Mouse (Mus musculus) liver, embryonic 14.5 days (tissue): Measurements from ENCODE around the gene Cfap44. TPM values are rescaled to one million over a fixed set of nuclear protein-coding genes. Genes with fewer than 3 reads are reported as not detected.

ENCODE experiments used
- ATAC-seq: fragments of 200-750 bp; cut with Nextera tagmentation; 2 replicates; pipeline ENCODE4 v1.8.0; 2017; ENCODE audit warnings: moderate number of reproducible peaks, mild to moderate bottlenecking, moderate library complexity; ENCODE audit not compliant: insufficient read depth
- DNase-seq, 3 experiments: peaks; one replicate each; pipeline ENCODE4 v3.0.0-alpha.2; 2012 to 2013; ENCODE audit warnings: low read depth in 3 of 3, low spot score in 3 of 3
- H3K27ac ChIP-seq: fragments of 300-500 bp; sonication (generic); 2 replicates; pipeline ENCODE4 v1.5.1; 2014; ENCODE audit warnings: moderate library complexity, mild to moderate bottlenecking, control low read depth, inconsistent platforms
- H3K27me3 ChIP-seq: fragments of 300-500 bp; sonication (generic); 2 replicates; pipeline ENCODE4 v1.6.1; 2014; ENCODE audit warnings: mild to moderate bottlenecking, low read length, moderate library complexity; ENCODE audit not compliant: control insufficient read depth, insufficient read depth
- H3K36me3 ChIP-seq: fragments of 300-500 bp; sonication (generic); replicated peaks from 2 replicates; pipeline ENCODE4 v1.6.1; 2014; ENCODE audit warnings: low read depth; ENCODE audit not compliant: control insufficient read depth, insufficient read depth
- H3K4me1 ChIP-seq, 2 experiments: fragments of 200-500 bp in 1 of 2; fragments of 300-500 bp in 1 of 2; sonication (generic) in 1 of 2; replicated peaks; 2 replicates each; pipeline ENCODE4 v1.6.1; 2012 to 2014; ENCODE audit warnings: antibody characterized with exemption in 1 of 2, inconsistent platforms in 1 of 2, low read length in 1 of 2; ENCODE audit not compliant: control insufficient read depth in 2 of 2, insufficient read depth in 2 of 2
- H3K4me2 ChIP-seq: fragments of 300-500 bp; sonication (generic); 2 replicates; pipeline ENCODE4 v1.6.1; 2014; ENCODE audit warnings: low read depth, mild to moderate bottlenecking, control low read depth, moderate library complexity
- H3K4me3 ChIP-seq, 2 experiments: fragments of 200-500 bp in 1 of 2; fragments of 300-500 bp in 1 of 2; sonication (generic) in 1 of 2; 2 replicates each; pipeline ENCODE4 v1.5.1; 2012 to 2014; ENCODE audit warnings: low read depth in 2 of 2, low read length in 2 of 2, mild to moderate bottlenecking in 2 of 2, control low read depth in 1 of 2, inconsistent platforms in 1 of 2, moderate library complexity in 1 of 2; ENCODE audit not compliant: insufficient read depth in 1 of 2
- H3K9ac ChIP-seq: fragments of 300-500 bp; sonication (generic); replicated peaks from 2 replicates; pipeline ENCODE4 v1.6.1; 2014; ENCODE audit warnings: mild to moderate bottlenecking, control low read depth, moderate library complexity
- H3K9me3 ChIP-seq: fragments of 300-500 bp; sonication (generic); 2 replicates; pipeline ENCODE4 v1.6.1; 2016; ENCODE audit warnings: low read length, mixed read lengths; ENCODE audit not compliant: control insufficient read depth
- CTCF ChIP-seq: IDR thresholded peaks from 2 replicates; pipeline ENCODE4 v1.5.1; 2016; ENCODE audit warnings: antibody characterized with exemption, low read depth, control low read depth
- EP300 ChIP-seq: IDR thresholded peaks from 2 replicates; pipeline ENCODE4 v1.6.1; 2016; ENCODE audit warnings: antibody characterized with exemption, low read depth
- WGBS: fragments of 180-500 bp; shearing (Covaris S2); extraction: QIAGEN DNeasy Blood & Tissue Kit; methylation state at CpG from one replicate; pipeline ENCODE4 v1.1.7; 2014; ENCODE audit not compliant: insufficient replicate concordance; 5-methylcytosine and 5-hydroxymethylcytosine counted together
- polyA plus RNA-seq, 2 experiments: library from polyadenylated mRNA; depleted of rRNA in 1 of 2; stranded (reverse) in 1 of 2; unstranded in 1 of 2; fragments of >200 nt; fragmentation: Nextera tagmentation in 1 of 2; extraction: Ambion mirVana in 1 of 2; gene quantifications; 2 replicates each; pipeline versions ENCODE4 v1.2.1 to v1.2.3; 2012 to 2014

Gene Cfap44
- polyA plus RNA-seq, 2 experiments = 0.47 to 0.59 TPM

DNA sequence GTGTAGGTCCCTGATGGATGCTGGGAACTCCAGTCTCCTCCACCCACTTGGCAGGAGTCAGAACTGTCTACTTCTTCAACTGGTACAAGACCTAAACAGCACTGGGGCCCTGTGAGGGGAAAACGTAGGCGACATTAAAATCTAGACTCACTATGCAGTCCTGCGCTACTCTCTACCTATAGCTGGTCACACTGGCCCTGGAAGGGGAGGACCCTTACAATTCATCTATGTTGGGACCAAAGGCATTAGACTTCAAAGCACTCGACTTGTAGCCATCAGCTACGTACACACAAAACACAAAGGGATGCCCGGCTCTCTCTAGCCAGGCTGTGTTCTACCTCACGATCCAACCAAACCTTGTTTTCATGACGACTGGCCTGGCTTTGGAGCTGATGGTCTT lies 91.1 kb downstream of the Cfap44 start:
- Histone ChIP-seq H3K27me3 (no peaks in the 10 kb centered on the region), H3K4me3 (no peak overlapping the region), H3K9ac (no peak overlapping the region), H3K4me2 (no peak overlapping the region), H3K9me3 (no peaks in the 10 kb centered on the region), H3K4me1 (no peaks in the 10 kb centered on the region), H3K27ac (no peak overlapping the region), H3K36me3 (no peaks in the 10 kb centered on the region)
- no peak for DNase-seq
- ATAC-seq = no peak
- TF ChIP-seq EP300 (no peak), CTCF (no peak)
- 71% methylated on average over 8 of the region's 8 CpGs for WGBS

DNA sequence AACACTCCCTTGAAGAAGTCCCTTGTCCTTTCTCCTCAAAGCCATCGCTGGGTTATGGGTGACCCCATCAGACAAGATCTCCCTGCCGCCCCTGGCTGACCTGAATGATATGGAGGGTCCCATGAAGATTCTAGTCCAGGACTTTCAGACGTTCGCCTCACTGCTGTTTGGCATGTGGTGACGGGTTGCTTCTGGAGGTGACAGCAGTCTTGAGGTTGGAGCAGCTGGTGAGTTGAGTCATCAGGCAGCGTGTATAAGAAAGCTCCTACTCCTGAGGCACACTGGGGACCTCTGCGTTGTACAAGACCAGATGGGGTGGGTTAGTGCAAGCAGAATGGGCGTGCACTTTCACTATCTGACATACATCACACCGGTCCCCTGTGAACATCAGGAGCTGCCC lies 92.0 kb downstream of the Cfap44 start:
- WGBS = 65% methylated on average over 9 of the region's 9 CpGs

DNA sequence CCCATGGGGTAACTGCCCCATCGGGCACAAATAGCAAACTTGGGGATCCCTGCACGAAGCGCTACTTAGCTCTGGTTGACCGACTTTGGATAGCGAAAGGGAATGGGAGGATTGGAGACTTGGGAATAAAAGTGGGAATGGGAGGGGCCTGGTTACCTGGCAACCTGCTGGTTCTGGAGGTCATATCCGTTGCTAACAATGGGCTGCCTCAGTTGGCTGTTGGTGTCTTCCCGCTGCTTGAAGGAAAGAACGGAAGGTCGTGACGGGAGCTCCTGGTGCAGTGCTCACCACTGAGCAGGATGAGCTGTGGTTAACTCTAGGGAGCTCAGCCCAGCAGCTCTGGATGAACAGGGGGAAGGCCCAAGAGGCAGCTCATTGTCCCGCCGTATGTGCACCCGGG lies 92.6 kb downstream of the Cfap44 start:
- TF ChIP-seq EP300 = no peak
- TF ChIP-seq CTCF = no peak
- Histone ChIP-seq H3K9ac (no peak overlapping the region), H3K27me3 (no peaks in the 10 kb centered on the region), H3K4me1 (no peaks in the 10 kb centered on the region), H3K9me3 (no peaks in the 10 kb centered on the region), H3K4me3 (no peak overlapping the region), H3K27ac (no peak overlapping the region), H3K4me2 (no peak overlapping the region), H3K36me3 (no peaks in the 10 kb centered on the region)
- WGBS = 73% methylated on average over 13 of the region's 13 CpGs
- no peak for DNase-seq
- ATAC-seq = no peak

More for the DNA sequence above, 92.0 kb downstream of the Cfap44 start:
- ATAC-seq (no peak), DNase-seq (no peak)
- no peak overlapping the region for H3K4me3 ChIP-seq
- H3K4me2 ChIP-seq = no peak overlapping the region
- no peak overlapping the region for H3K9ac ChIP-seq
- no peaks in the 10 kb centered on the region for H3K4me1 ChIP-seq
- no peaks in the 10 kb centered on the region for H3K27me3 ChIP-seq
- H3K27ac ChIP-seq = no peak overlapping the region
- TF ChIP-seq EP300 (no peak), CTCF (no peak)
- no peaks in the 10 kb centered on the region for H3K9me3 ChIP-seq
- H3K36me3 ChIP-seq = no peaks in the 10 kb centered on the region

DNA sequence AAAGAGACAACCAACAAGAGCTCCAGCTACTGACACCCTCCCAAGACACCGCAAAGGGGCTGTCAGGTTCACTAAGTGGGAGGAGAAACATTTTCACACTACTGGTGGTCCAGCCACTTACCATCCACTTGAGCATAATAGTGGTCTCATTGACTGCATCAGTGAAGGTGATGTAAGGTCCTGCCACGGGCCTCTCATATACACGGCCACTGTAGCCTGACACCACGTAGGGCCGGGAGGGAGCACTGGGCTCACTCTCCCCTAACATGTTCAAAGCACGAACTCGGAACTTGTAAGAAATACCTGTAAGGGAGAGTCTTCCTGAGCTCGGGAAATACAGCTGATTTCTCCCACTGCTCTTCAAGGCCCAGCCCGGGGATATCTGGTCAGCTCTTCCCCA lies 96.5 kb downstream of the Cfap44 start:
- H3K4me1 ChIP-seq = no peaks in the 10 kb centered on the region
- H3K9ac ChIP-seq = no peak overlapping the region
- no peaks in the 10 kb centered on the region for H3K36me3 ChIP-seq
- WGBS = 70% methylated on average over 9 of the region's 9 CpGs
- H3K27me3 ChIP-seq = no peaks in the 10 kb centered on the region
- no peak overlapping the region for H3K4me3 ChIP-seq
- H3K9me3 ChIP-seq = no peaks in the 10 kb centered on the region
- TF ChIP-seq CTCF (no peak), EP300 (no peak)
- ATAC-seq (no peak), DNase-seq (no peak)
- no peak overlapping the region for H3K4me2 ChIP-seq
- no peak overlapping the region for H3K27ac ChIP-seq

DNA sequence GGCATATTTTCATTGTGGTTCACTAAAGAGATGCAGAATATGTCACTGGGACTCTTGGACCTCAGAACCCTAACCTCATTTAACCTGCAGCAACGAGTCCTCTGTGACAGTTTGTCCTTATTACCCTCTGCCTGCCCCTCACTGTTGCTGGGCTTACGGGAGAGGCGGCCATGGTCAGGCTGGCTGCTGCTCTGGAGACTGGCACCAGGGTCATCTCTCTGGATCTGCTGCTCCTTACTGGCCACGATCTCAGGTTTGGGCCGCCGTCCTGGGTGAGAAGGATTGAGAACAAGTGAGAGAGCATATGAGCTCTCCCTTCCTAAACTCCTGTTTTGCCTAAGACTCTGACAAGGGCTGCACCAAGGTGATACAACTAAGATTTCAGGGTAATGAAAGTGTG lies 97.6 kb downstream of the Cfap44 start:
- Histone ChIP-seq H3K4me1 (no peaks in the 10 kb centered on the region), H3K4me2 (no peak overlapping the region), H3K27me3 (no peaks in the 10 kb centered on the region), H3K27ac (no peak overlapping the region), H3K36me3 (no peaks in the 10 kb centered on the region), H3K9me3 (no peaks in the 10 kb centered on the region), H3K9ac (no peak overlapping the region), H3K4me3 (no peak overlapping the region)
- TF ChIP-seq CTCF (no peak), EP300 (no peak)
- ATAC-seq = no peak
- no peak for DNase-seq
- WGBS = 67% methylated on average over 6 of the region's 6 CpGs
